Mouse (Mus musculus) erythroblast, adult 5-6 weeks (primary cell): Measurements from ENCODE around the gene Ebf1. TPM values are rescaled to one million over a fixed set of nuclear protein-coding genes. Genes with fewer than 3 reads are reported as not detected.

Experiments
- ATAC-seq: replicated peaks from 2 replicates; pipeline ENCODE4 v1.8.0; 2016; ENCODE audit warnings: moderate number of reproducible peaks, mild to moderate bottlenecking, moderate TSS enrichment, inconsistent platforms; ENCODE audit not compliant: poor library complexity, low FRiP score, severe bottlenecking
- total RNA-seq, 2 experiments: library from RNA; stranded (forward) in 1 of 2; stranded (reverse) in 1 of 2; fragments of 150-400 nt in 1 of 2; fragments of 200-764, 138-1000 nt in 1 of 2; gene quantifications; 2 replicates each; pipeline versions ENCODE4 v1.2.3 to v1.2.4; 2015 to 2017; ENCODE audit warnings: low replicate concordance in 2 of 2

Gene Ebf1
- total RNA-seq, 2 experiments from 2014 or later = 0.68 TPM; not detected in 1

DNA sequence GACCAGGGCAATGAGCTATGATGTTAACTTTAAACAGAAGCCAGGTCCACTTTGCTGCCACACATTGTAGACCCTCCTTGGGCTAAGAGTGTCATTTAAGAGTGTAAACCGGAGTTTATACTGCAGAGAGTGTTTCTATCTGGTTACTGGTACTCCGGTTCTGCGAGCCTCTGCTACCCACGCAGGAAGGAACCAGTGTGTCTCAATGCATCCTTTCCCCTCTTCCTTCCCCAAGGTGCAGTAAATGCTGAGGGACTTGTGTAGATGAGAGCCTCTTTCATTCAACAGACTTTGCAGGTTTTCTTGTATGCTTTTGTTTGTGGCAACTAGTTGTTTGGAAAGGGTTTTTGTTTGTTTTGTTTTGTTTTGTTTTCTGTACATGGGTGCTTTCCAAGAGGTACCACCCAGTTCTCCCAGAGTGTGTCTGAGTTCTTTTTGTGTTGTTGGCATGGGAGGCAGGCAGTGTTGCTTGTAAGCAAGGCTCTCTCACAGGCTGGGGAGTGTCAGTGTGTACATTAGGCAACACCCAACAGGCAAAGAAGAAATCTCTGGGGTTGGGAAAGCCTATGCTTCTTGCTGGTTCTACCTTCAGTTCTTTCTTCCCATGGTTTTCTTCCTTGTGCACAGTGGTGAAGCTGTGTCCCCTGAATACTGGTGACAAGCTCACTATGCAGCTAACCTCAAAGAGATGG is 191.9 kb downstream of the Ebf1 start:
- no peak for ATAC-seq

DNA sequence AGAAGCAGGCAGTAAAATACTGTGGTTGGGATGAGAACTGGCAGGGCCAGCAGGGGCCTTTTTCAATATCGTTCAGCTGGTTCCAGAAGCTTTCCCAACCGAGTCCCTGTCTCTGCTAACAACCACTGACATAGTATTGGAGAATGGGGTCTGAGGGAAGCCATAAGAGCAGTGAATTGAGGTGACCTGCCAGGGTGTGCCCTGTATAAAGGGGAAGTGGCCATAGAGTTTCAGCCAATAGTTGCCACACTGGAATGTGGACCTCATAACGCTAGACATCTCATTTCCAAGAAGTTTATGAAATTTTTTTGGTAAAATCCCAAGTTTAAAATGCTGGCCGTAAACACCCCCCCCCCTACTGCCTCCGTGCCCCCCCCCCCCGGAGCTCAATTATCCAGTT is 193.9 kb downstream of the Ebf1 start:
- no peak for ATAC-seq

DNA sequence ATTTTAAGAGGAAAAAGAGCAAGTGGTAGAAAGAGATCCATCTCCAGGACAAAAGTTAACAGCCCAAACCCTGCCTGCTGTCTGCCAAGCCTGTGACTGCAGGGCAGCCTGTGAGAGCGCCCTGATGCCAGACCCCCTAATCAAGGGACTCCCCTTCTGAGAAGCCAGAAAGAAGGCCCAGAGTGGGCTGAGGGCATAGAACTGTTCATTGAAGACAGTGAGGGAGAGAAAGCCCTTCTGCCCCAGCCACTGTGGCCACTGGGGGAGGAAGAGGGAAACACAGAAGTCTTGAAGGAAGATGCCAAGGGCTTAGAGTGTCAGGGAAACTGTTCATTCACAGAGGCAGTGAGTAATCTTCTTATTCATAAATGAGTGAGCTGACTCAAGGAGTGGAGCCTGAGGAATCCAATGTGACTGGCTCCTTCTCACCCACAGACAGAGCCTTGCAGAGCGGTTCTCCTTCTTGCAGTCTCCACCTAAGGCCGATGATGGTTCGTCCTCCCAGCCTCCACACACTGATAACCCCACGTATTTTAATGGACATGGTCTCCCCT is 195.2 kb downstream of the Ebf1 start:
- no peak for ATAC-seq

- no peak for ATAC-seq
Measured at GRCm38 (mm10) chr11:44813534-44813933, 196.4 kb downstream of the Ebf1 start.

DNA sequence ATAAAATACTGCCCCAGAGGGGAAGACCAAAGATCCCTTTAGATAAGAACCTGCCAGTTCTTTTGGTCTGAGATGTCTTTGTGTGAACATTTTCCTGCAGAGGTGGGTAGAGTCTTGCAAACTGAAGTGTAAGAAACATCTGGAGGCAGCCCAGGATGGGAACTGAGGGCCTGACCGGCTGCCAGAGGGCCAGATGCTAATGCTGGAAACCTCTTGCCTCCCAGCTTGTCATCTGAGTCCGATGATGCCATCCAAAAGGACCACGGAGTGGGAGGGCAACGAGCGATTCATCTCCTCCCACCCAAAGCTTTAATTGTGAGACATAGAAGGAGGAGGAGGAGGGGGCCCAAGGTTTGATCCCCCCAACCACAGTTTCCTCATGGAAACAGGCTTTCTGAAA is 197.7 kb downstream of the Ebf1 start:
- no peak for ATAC-seq

DNA sequence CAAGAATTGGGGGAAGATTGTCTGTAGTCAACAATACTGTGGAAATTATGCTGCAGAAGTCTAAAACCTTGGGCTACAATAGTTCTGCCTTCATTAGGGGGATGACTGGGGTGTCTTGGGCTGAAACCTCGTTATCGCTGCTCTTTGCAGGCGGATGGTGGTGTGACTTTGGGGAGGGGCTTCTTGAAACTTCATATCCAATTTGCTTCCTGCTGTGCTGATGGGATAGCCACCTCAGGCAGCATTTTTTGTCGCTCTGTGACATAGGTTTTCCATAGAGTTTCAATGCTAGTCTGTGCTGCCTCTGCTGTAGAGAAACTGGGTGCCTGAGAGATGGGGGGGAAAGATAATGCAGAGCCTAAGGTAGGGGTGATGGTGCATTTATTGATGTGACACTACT is 198.9 kb downstream of the Ebf1 start:
- no peak for ATAC-seq

- ATAC-seq = no peak
Measured at GRCm38 (mm10) chr11:44822312-44822711, 205.2 kb downstream of the Ebf1 start.

DNA sequence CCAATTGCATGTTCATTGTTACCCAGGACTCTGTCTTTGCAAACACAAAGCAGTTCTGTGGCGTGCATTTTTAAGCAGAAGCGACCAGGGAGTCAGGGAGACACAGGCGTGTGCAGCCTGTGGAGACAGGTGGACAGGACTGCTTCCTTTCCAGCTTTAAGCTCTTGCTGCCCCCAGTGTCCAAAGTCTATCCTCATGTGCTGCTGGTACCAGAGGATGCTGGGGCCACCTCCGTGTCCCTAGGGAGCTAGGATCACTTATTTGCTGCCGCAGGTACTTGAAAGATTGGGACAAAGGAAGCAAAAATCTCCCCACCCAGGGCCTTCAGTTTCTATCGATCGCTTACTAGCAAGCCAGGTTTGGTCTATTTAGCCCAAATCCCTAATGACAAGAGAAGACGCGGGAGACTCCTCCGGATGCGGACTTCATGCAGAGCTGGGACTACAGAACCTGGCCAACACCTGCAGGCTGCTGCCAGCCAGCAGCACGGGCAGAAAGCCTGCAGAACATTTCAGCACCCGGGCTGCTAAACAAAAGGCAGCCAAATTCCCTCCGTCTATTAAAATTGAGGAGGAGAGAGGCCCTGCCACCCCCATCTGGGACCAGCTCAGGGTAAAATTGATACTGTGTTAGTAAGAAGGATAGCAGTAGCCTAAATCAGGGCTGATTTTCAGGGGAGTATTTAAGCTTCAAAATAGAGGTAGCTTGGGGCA is 215.3 kb downstream of the Ebf1 start:
- ATAC-seq = no peak

DNA sequence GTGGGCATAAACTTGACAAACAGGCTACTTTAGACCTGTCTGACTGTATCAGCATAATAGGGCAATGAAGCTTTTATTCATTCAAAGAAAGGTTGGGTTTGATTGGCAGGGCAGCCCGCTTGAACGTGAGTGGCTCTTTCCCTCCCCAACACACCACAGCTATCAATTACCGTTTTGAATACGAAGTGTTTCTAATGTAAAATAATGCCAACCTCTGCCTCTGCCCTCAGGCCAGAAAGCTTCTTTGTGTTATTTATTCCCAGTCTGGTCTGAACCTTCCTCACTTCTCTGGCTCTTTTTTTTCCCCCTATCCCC is 215.8 kb downstream of the Ebf1 start:
- no peak for ATAC-seq

- no peak for ATAC-seq
Measured at GRCm38 (mm10) chr11:44833351-44833996, 216.4 kb downstream of the Ebf1 start.

- no peak for ATAC-seq
Measured at GRCm38 (mm10) chr11:44835166-44835565, 218.0 kb downstream of the Ebf1 start.

GRCm38 (mm10) chr11:44837592-44837991 is 220.5 kb downstream of the Ebf1 start:
- no peak for ATAC-seq

- no peak for ATAC-seq
Measured at GRCm38 (mm10) chr11:44841127-44842056, 224.3 kb downstream of the Ebf1 start.

DNA sequence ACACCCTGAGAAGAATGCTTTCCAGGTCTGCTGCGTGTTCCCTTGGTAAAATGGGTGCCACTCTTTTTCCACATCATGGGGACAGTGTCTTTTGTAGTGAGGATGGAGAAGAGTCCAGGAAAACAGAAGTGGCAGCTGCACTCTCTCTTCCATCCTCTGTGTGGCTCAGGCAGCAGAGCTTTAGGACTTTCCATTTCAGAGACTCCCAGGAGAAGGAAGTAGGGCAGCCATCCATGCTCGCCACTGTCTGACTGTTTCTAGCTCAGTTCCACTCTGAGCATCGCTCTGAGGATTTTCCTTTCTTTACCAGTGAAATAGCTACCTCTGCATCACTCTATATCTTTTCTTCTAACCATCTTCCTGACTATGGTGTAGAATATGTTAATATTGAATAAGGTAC is 234.8 kb downstream of the Ebf1 start:
- no peak for ATAC-seq

DNA sequence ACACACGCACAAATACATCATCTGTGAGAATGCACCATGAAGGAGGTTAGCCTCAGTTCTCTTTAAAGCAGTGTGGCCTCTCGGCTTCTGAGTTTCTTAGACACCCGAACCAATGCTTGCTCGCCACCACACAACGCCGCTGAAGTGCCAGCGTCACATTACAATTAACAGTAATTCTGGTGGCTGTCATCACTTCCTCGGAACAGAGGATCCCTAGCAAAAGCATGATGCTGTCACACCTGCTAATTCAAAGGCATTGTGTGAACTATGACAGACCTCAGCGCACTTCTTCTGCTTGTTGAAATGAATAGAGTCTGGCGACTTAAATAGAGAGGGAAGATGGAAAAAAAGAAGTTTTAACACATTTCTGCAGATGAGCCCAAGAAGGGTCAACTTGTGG is 235.8 kb downstream of the Ebf1 start:
- ATAC-seq = no peak

DNA sequence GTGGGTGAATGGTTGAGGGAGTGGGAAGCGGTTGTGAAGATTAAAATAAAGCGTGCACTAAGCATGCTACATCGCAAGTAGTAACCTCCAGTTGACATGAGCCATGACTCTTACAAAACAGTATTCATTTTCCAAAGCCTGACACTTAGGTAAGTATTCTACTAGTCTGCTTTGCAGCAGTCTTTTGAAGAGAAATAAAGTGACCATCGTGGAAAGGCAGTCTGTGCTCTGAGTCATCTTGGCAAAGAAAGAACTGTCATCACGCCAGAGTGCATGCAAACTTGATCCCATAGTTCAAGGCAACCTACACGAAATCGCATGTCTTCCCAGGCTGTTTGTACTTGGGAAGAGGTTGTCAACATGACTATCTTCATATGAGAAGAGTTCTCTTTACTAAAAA is 237.4 kb downstream of the Ebf1 start:
- ATAC-seq = no peak

DNA sequence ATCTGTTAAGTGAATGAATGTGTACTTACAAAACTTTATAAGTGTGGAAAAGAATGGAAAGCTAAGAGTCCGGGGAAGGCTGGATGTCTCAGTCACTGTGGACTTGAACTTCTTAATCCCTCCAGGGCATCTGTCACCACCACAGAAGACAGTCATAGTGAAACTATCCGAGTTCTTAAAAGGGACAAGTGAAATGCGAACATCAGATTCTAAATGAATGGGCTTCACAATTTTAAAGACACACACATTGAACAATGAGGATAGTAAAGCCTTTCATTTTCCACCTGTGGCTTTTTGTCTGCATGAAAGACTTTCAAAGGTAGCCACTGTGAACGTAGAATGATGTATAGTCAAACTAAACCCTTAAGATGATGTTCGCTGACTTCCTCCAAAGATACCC is 244.0 kb downstream of the Ebf1 start:
- ATAC-seq = no peak

DNA sequence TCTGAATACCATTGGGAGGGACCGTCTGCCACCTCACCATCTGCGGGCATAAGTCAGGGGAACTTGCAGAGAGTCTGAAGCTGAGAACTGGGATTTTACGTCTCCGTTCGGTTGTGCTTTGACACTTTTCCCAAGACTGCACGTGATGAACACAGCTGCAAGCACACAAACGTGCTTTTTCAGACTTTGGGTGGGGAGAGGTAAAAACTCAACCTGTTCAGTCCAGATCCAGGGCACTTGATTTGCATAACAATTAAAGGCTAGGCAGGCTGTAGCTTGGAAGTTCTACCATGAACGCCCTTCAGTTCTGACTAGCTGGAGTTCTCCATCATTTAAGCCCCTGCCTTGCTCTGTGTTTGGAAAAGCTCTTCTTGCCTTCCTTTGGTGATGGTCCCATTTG is 246.8 kb downstream of the Ebf1 start:
- no peak for ATAC-seq

- no peak for ATAC-seq
Measured at GRCm38 (mm10) chr11:44866476-44867149, 249.5 kb downstream of the Ebf1 start.
